Mouse (Mus musculus): ENCODE measurements around the gene Ccr8. TPM values are rescaled to one million over a fixed set of nuclear protein-coding genes. Genes with fewer than 3 reads are reported as not detected.
A peak's percentile ranks its signal among the peaks of the same experiment; 100 is the strongest.

Gene Ccr8
- polyA plus RNA-seq, 1 experiment from 2014 or later = not detected

DNA sequence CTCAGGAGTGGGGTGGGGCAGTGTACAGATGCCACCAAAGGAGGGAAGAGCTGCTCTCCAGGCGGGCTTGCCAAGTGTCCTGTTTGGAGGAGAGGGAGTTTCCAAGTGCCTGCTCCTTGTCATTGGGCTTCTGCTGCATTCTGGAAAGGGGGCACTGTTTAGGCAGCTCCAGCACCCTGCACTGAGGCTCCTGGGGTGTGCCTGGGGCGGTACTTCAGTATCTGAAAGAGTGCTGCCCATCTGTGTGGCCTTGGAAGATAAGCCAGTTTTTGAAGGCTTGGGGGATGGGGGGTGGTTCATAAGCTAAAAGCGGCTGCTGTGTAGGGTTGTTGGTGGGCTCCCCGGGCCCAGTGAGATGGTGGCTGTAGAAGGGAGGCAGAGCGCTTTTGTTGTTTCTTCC is 23.7 kb downstream of the Ccr8 start:
- Histone ChIP-seq H3K27me3 (no peaks in the 10 kb centered on the region), H3K4me1 (peaks cover 8% of the 10 kb centered on the region), H3K4me2 (no peak overlapping the region), H3K4me3 (replicated peaks) (no peak overlapping the region), H3K27ac (no peak overlapping the region), H3K9me3 (replicated peaks) (no peaks in the 10 kb centered on the region), H3K36me3 (peaks cover 41% of the 10 kb centered on the region), H3K9ac (no peak overlapping the region)
- WGBS = 84% methylated on average over 5 of the region's 5 CpGs
- ATAC-seq (replicated peaks; ENCODE audit: low FRiP score) = peak; percentile 75

DNA sequence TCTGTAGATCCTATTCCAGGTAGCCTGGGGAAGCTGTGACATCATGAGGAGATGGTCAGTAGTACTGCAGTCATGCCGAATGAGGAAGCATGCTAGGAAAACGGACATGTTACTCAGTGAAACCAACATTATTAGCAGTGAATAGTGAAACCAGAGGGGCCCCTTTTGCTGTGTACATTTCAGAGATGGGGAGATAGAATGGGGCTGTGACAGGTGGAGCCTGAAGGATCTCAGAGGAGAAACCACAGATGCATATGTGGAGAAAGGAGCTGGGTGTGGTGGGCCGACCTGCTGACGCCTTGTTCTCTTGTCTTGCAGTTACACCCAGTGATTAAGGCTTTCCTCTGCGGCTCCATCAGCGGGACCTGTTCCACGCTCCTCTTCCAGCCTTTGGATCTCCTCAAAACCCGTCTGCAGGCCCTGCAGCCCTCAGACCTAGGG is 24.3 kb downstream of the Ccr8 start:
- Histone ChIP-seq H3K9me3 (replicated peaks) (no peaks in the 10 kb centered on the region), H3K27ac (no peak overlapping the region), H3K36me3 (peaks cover 47% of the 10 kb centered on the region), H3K4me2 (no peak overlapping the region), H3K4me1 (peaks cover 4% of the 10 kb centered on the region), H3K27me3 (no peaks in the 10 kb centered on the region), H3K4me3 (replicated peaks) (no peak overlapping the region), H3K9ac (no peak overlapping the region)
- 90% methylated on average over 8 of the region's 8 CpGs for WGBS
- no peak for ATAC-seq (replicated peaks; ENCODE audit: low FRiP score)

DNA sequence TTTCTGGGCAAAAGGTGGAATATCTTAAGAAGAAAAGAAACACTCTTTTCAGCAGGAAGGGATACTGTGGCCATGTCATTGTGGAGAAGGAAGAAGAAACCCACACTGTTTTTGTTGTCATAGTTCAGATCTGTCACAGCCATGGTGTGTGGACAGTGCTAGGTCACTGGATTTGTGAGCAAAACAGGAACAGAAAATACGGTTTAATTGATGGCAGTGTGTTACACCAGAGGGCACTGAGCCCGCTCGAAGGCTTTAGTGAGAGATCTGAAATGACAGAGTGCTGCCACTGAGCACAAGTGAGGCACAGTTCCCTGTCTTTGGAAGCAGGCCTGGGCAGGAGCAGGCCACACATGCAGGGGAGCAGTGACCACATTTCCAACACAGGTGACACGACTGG is 26.3 kb downstream of the Ccr8 start:
- H3K36me3 ChIP-seq = peaks cover 61% of the 10 kb centered on the region

GRCm38 (mm10) chr9:120120503-120120902 is 28.6 kb downstream of the Ccr8 start:
- H3K36me3 ChIP-seq = peaks cover 75% of the 10 kb centered on the region
- H3K4me2 ChIP-seq = no peak overlapping the region
- H3K4me1 ChIP-seq = no peaks in the 10 kb centered on the region
- no peaks in the 10 kb centered on the region for H3K9me3 ChIP-seq (replicated peaks)
- no peak overlapping the region for H3K9ac ChIP-seq
- 93% methylated on average over 7 of the region's 7 CpGs for WGBS
- no peak for ATAC-seq (replicated peaks; ENCODE audit: low FRiP score)
- no peaks in the 10 kb centered on the region for H3K27me3 ChIP-seq
- H3K4me3 ChIP-seq (replicated peaks) = no peak overlapping the region
- H3K27ac ChIP-seq = no peak overlapping the region

More for the DNA sequence above, 26.3 kb downstream of the Ccr8 start:
- Histone ChIP-seq H3K4me2 (no peak overlapping the region), H3K27me3 (no peaks in the 10 kb centered on the region), H3K9ac (no peak overlapping the region), H3K4me1 (no peaks in the 10 kb centered on the region), H3K9me3 (replicated peaks) (no peaks in the 10 kb centered on the region), H3K27ac (no peak overlapping the region), H3K4me3 (replicated peaks) (no peak overlapping the region)
- ATAC-seq (replicated peaks; ENCODE audit: low FRiP score) = no peak
- WGBS = 88% methylated on average over 4 of the region's 4 CpGs

DNA sequence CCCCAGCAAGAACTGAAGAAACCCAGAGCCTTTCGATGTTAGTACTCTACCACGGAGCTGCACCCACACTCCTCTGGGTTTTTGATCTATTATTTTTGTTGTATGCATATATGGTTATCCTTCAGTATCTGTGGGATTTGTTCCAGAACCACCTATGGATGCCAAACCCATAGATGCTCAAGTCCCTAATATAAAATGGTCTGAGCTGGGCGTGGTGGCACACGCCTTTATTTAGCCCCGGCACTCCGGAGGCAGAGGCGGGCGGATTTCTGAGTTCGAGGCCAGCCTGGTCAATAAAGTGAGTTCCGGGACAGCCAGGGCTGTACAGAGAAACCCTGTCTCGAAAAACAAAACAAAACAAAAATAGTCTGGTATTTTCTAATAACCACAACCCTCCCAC is 35.0 kb downstream of the Ccr8 start:
- H3K4me1 ChIP-seq = peaks cover 19% of the 10 kb centered on the region
- peak overlapping the region; percentile 100 for H3K4me3 ChIP-seq (replicated peaks)
- WGBS = 53% methylated on average over 11 of the region's 11 CpGs
- no peaks in the 10 kb centered on the region for H3K9me3 ChIP-seq (replicated peaks)
- peak overlapping the region; percentile 61 for H3K4me2 ChIP-seq
- ATAC-seq (replicated peaks; ENCODE audit: low FRiP score) = 0 out of 2 replicates have a peak, but pooled peaks have one; percentile 1
- peak overlapping the region; percentile 34; the same call in 1 of the 2 replicates for H3K9ac ChIP-seq
- H3K36me3 ChIP-seq = peaks cover 57% of the 10 kb centered on the region
- H3K27ac ChIP-seq = peak overlapping the region; percentile 95
- H3K27me3 ChIP-seq = no peaks in the 10 kb centered on the region

GRCm38 (mm10) chr9:120127538-120128251 is 35.8 kb downstream of the Ccr8 start, which contains the start of gene Rpsa:
Gene Rpsa, plus strand, starts transcription at chr9:120127689.
- H3K9ac ChIP-seq = peak within 1 kb of the TSS; percentile 100
- H3K36me3 ChIP-seq = peaks cover 59% of the 10 kb centered on the region
- ATAC-seq (replicated peaks; ENCODE audit: low FRiP score) = peak; percentile 97
- WGBS = under 1% methylated on average over 64 of the region's 72 CpGs
- peaks cover 19% of the 10 kb centered on the region for H3K4me1 ChIP-seq
- no peaks in the 10 kb centered on the region for H3K27me3 ChIP-seq
- H3K27ac ChIP-seq = peak within 1 kb of the TSS; percentile 95
- peak within 1 kb of the TSS; percentile 61 for H3K4me2 ChIP-seq
- no peaks in the 10 kb centered on the region for H3K9me3 ChIP-seq (replicated peaks)
- H3K4me3 ChIP-seq (replicated peaks) = peak within 1 kb of the TSS; percentile 100

GRCm38 (mm10) chr9:120129276-120129675 is 37.4 kb downstream of the Ccr8 start:
- H3K27ac ChIP-seq = peak overlapping the region; percentile 95; the same call in 1 of the 2 replicates
- H3K36me3 ChIP-seq = peaks cover 51% of the 10 kb centered on the region
- peaks cover 19% of the 10 kb centered on the region for H3K4me1 ChIP-seq
- ATAC-seq (replicated peaks; ENCODE audit: low FRiP score) = no peak
- WGBS = 66% methylated on average over 10 of the region's 10 CpGs
- H3K9me3 ChIP-seq (replicated peaks) = no peaks in the 10 kb centered on the region
- peak overlapping the region; percentile 61 for H3K4me2 ChIP-seq
- peak overlapping the region; percentile 100 for H3K9ac ChIP-seq
- H3K4me3 ChIP-seq (replicated peaks) = peak overlapping the region; percentile 100
- no peaks in the 10 kb centered on the region for H3K27me3 ChIP-seq

DNA sequence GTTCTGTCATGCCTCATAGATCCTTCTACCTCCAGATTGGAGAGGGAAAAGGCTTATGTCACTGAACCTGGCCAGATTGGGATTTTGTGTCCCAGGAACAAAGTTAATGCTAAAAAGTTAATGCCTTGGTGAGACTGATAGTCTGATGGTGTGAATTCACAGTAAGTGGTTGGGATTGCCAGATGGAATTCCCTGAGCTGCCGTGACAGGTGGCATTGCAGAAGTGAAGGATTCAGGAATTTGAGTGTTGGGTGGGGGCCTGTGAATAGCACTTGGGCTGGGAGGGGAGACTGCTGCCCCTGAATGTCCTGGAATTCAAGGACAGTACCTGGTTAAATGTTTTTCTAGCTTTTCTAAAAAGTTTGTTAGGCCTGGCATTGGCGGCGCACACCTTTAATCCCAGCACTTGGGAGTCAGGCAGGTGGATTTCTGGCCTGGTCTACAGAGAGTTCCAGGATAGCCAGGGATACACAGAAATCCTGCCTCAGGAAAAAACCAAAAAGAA is 39.9 kb downstream of the Ccr8 start:
- peaks cover 49% of the 10 kb centered on the region for H3K36me3 ChIP-seq
- no peak for ATAC-seq (replicated peaks; ENCODE audit: low FRiP score)
- no peak overlapping the region for H3K27ac ChIP-seq
- H3K4me3 ChIP-seq (replicated peaks) = no peak overlapping the region
- H3K9me3 ChIP-seq (replicated peaks) = no peaks in the 10 kb centered on the region
- H3K27me3 ChIP-seq = no peaks in the 10 kb centered on the region
- H3K4me1 ChIP-seq = peaks cover 17% of the 10 kb centered on the region
- no peak overlapping the region for H3K9ac ChIP-seq
- 91% methylated on average over 3 of the region's 3 CpGs for WGBS
- no peak overlapping the region for H3K4me2 ChIP-seq

DNA sequence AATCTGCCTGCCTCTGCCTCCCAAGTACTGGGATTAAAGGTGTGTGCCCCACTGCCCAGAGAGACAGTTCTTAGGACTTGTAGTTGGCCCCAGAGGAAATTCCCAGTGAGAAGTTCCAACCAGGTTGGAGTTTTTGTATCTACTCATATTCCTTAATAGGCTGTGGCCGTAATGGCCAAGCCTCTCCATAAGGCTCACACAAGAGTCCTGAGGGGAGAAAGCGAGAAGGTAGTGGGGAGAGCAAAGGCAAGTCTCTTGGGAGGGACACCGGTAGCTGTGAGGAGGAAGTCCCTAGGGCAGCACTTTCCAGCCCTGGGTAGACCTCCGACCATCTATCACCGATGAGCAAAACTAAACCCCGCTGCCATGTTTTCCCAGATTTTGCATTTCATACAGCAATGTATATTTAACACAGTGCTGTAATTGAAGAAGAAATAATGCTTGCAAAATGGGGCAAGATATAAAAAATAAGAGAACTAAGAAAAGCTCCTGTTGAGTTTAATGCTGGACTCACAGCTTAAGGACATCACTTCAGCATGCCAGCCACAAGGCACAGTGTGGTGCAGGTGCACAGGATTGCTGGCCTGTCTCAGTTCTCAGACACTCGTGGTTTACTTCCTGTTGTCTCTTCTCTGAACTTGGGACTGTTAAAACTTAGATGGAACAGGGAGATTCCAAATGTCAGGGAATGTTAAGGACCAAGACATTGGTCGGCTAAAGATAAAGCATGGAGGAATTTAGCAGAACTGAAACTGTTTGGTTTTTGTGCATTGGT is 41.3 kb downstream of the Ccr8 start:
- peaks cover 49% of the 10 kb centered on the region for H3K36me3 ChIP-seq
- H3K27me3 ChIP-seq = no peaks in the 10 kb centered on the region
- peaks cover 16% of the 10 kb centered on the region for H3K4me1 ChIP-seq
- no peaks in the 10 kb centered on the region for H3K9me3 ChIP-seq (replicated peaks)
- peak overlapping the region; percentile 10 for H3K27ac ChIP-seq
- H3K4me3 ChIP-seq (replicated peaks) = no peak overlapping the region
- WGBS = 44% methylated on average over 8 of the region's 8 CpGs
- H3K9ac ChIP-seq = no peak overlapping the region
- 0 out of 2 replicates have a peak, but pooled peaks have one; percentile 13 for ATAC-seq (replicated peaks; ENCODE audit: low FRiP score)
- no peak overlapping the region for H3K4me2 ChIP-seq

GRCm38 (mm10) chr9:120133755-120134475 is 42.0 kb downstream of the Ccr8 start:
- no peaks in the 10 kb centered on the region for H3K27me3 ChIP-seq
- 38% methylated on average over 6 of the region's 6 CpGs for WGBS
- peak overlapping the region; percentile 10 for H3K27ac ChIP-seq
- ATAC-seq (replicated peaks; ENCODE audit: low FRiP score) = no peak
- peaks cover 10% of the 10 kb centered on the region for H3K4me1 ChIP-seq
- no peak overlapping the region for H3K4me2 ChIP-seq
- H3K9ac ChIP-seq = no peak overlapping the region
- no peak overlapping the region for H3K4me3 ChIP-seq (replicated peaks)
- H3K36me3 ChIP-seq = peaks cover 44% of the 10 kb centered on the region
- no peaks in the 10 kb centered on the region for H3K9me3 ChIP-seq (replicated peaks)

DNA sequence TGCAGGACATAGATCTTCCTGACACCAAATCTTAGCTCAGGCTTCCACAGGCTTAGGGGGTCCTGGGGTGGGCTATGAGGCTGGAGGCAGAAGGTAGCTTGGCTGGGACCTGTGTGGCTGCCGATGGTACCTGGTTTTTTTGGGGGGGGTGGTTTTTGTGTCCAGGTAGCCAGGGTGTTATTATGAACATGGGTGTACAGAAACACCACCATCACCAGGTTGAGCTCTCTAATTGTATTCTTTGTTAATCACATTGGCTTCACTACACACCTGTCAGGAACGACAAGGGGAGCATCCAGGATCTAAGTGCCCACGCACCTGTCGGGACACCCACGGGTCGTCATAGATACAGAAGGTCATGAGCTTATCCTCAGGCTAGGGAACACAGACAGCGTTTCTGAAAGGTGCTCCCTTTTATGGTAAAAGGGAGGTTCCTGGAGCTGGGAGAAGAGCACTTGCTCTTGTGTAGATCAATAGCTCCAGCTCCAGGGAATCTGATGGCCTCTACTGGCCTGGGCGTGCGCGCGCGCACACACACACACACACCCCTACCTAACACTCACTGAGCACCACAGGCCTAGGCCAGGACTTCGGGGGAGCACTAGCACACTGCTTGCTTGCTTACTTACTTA is 42.7 kb downstream of the Ccr8 start:
- H3K9ac ChIP-seq = no peak overlapping the region
- H3K36me3 ChIP-seq = peaks cover 36% of the 10 kb centered on the region
- peaks cover 3% of the 10 kb centered on the region for H3K4me1 ChIP-seq
- ATAC-seq (replicated peaks; ENCODE audit: low FRiP score) = no peak
- no peaks in the 10 kb centered on the region for H3K9me3 ChIP-seq (replicated peaks)
- WGBS = 81% methylated on average over 13 of the region's 13 CpGs
- no peak overlapping the region for H3K4me3 ChIP-seq (replicated peaks)
- H3K27me3 ChIP-seq = no peaks in the 10 kb centered on the region
- no peak overlapping the region for H3K27ac ChIP-seq
- no peak overlapping the region for H3K4me2 ChIP-seq
